Mouse (Mus musculus): ENCODE data around the gene Depdc5. TPM values are rescaled to one million over a fixed set of nuclear protein-coding genes. Genes with fewer than 3 reads are reported as not detected.
"Not testable (repeated sequence)": the region's sequence is repeated elsewhere in the genome, so short reads cannot be mapped to it uniquely, and the experiment has no call there.

The Depdc5 gene
- total RNA-seq (2021) = 10 to 100 TPM; 22.1 to 30.9 TPM
- long read RNA-seq, experiment 1, partial matches to known transcripts = 1 of 5 reads
- long read RNA-seq, experiment 1, other reads (novel, unspliced or antisense) = 4 of 5 reads
- long read RNA-seq, experiment 2, partial matches to known transcripts = 15 of 19 reads
- long read RNA-seq, experiment 2, other reads (novel, unspliced or antisense) = 4 of 19 reads

DNA sequence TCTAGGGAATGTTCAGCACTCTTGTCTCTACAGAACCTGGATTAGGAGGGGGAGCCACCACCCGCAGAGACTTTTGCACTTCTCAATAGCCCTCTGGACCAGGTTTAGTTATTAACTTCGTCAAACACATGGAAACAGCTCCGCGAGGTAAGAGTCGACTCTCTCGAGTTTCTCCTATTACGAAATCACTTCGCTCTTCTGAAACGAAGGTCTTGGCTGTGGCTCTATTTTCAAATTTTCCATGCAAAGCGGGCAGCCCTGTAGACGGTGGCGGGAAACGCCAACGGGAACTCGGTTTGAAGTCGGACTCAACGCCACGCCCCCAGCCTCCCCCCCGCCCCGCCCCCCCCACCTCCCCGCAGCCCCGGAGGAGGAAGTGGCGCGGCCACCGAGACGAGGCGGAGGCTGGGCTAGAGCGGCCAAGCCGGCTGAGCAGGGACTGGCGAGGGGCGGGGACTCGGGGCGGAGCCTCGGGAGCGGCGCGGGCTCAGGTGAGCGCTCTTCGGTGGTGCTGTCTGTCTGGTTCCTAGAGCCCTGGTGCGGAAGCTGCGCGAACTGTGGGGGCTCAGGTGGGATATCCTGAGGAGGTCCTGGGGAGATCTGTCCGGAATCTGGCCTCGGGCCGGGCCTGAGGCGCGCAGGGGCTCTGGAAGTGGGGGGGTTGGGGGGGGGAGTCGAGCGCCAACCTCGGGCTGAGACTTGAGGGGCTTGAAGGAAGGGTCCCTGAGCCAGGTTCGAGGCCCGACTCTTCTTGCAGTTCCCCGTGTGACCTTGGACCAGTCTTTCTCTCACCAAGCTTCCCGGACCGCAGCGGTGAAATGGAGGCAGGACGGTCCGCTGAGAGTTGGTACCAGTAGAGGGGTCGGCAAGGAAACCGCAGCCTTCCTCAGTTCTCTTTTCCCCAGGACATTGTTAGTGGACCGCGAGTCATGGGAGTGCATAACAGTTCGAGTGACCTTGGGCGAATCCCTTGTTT, at the start of gene Depdc5:
Gene Depdc5 (plus strand): TSS at position 449 of the 976 bp plus-strand sequence.
- peak; percentile 89 to 91 for DNase-seq (ENCODE audit: low spot score in 2 of 2)

DNA sequence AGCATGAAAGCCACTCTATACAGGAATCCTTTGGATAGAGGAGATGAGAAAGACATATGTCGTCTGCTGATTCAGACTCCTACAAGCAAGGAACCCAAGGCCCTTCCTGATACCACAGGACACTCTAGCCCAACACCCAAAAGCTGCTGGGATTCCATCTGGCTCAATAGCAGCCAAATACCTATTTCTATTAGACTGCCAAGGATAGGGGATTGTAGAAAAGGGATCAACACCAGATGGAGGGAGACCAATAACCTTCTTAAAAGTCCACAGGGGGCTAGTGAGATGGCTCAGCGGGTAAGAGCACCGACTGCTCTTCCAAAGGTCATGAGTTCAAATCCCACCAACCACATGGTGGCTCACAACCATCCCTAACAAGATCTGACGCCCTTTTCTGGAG, 48.1 kb upstream of the Depdc5 start:
- no peak for DNase-seq (ENCODE audit: low spot score in 2 of 2)

DNA sequence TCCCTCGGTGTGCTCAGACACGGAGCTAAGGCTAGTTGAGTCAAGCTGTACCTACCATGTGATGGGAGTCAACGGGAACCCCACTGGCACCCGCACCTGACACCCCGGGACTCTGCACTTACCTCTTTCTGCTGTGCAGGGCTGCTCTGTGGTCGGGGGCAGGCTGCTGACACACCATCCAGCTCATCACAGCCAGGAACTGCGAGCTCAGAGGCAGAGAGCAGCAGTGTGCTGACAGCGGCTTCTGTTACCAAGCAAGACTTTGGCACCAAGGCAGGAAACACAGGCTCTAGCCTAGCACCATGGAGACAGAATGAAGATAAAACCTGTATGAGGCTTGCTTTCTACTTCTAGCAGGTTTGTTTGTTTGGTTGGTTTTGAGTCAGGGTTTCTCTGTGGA, 43.0 kb upstream of the Depdc5 start:
- DNase-seq (ENCODE audit: low spot score in 2 of 2) = no peak

DNA sequence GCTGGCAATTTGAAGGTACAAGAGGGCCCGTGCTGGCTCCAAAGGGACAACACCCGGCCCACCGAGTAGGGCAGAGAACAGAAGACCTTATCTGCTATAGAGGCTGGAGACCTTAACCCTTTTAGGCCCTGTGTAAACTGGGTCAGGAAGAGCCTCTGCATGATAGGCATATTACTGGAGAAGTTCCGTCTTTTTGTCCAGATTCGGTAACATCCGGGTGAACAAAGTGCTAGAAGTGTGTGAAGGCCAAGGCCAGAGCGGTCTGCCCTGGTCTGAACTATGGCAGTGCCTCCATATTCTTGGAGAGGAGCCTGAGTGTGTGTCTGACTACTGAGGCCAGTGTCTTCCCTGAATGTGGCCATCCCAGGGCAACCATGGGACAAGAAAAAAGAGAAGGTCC, 36.5 kb upstream of the Depdc5 start, which contains the start of gene Gm20671:
Gene Gm20671 (minus strand): TSS at position 101 of the 400 bp plus-strand sequence.
- peak in 1 of 2 experiments; percentile 10 for DNase-seq (ENCODE audit: low spot score in 2 of 2)

DNA sequence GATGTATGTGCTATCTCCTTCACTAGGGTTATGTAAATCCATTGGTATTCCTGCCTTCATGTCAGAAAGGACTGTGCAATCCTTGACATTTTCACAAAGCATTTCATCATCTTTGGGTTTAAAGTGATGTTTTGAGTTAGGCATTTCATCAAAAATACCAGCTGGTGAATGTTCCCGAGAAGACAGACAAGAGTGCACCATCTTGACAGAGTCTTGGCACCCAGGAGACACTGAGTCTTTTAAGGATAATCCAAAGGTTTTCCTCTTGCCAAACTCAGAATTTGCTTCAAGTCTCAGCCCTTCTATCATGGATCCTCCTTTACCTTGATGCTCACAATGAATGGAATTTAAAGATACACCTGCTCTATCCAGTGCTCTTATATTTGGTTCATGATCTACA, 34.7 kb upstream of the Depdc5 start:
- DNase-seq (ENCODE audit: low spot score in 2 of 2) = not testable (repeated sequence)

DNA sequence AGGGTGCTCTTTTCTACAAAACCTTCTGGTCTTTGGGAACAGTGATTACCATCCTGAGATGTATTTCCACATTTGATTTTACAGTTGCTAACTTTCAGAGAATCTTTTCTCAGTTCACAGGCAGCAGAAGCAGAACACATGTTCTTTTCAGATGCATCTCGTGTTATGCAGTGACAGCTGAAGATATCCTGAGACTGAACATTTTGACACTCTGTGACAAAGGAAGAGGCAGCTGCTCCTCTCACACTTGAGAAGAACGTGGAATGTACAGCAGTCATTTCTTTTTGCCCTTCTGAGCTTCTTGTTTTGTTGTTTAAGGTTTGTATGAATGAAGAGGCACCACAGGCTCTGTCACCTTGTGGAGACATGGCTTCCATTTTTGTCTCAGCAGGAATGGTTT, 33.4 kb upstream of the Depdc5 start:
- DNase-seq (ENCODE audit: low spot score in 2 of 2) = no peak

DNA sequence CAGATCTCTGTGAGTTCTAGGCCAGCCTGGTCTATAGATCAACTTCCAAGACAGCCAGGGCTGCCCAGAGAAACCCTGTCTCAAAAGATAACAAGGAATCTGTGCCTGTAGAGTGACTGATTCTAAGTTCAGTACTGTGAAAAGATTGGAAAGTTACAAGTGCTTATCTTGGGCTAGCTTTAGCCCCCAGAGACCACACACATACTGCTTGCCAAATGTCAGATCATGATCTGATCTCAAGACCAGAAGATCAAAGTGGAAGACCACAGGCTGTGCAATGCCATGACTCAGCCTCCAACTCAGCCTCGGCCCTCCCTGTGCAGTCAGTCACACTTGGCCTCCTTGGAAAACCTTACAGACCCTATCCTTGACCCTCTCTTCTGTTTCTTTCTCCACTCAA, 29.0 kb upstream of the Depdc5 start:
- DNase-seq (ENCODE audit: low spot score in 2 of 2) = no peak

DNA sequence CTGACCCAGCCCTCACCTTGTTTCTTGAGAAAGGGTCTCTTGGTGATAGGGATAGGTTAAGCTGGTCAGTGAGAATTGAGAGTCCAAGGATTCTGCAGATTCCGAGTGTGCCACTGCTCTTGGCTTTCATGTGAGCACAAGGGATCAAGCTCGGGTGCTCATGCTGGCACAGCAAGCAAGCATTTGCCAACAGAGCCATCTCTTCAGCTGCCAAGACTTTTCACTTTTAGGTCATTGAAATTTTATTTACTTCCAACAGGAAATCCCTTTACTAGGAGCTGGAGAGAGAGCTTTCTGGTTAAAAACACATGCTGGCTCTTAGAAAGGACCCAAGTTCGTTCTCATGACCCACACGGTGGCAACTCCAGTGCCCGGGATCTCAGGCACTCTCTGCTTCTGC, 26.5 kb upstream of the Depdc5 start:
- no peak for DNase-seq (ENCODE audit: low spot score in 2 of 2)

DNA sequence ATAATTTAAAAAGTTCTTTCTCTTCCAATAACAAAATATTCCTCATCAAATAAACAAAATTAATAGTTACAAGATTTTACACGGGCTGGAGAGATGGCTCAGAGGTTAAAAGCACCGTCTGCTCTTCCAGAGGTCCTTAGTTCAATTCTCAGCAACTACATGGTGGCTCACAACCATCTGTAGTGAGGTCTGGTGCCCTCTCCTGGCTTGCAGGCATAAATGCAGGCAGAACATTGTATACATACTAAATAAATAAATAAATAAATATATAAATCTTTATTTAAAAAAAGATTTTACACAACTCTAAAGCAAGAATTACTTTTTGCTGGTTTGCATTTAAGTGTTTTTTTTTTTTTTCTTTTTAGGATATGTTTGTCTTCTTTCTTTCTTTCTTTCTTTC, 23.5 kb upstream of the Depdc5 start:
- no peak for DNase-seq (ENCODE audit: low spot score in 2 of 2)

DNA sequence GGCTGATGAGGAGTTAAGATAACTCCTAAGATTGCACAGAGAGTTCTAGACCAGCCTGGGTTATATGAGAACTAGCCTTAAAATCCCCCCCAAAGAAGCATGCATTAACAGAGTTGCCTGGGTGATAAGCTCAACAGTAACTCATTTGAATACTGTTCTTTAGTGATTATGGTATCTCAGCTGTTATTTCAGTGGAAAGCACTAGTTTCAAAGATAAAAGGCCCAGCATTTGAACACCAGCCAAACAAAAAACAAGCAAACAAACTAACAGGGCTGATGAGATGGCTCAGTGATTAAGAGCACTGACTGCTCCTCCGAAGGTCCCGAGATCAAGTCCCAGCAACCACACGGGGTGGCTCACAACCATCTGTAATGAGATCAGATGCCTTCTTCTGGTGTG, 14.3 kb upstream of the Depdc5 start:
- DNase-seq (ENCODE audit: low spot score in 2 of 2) = no peak

DNA sequence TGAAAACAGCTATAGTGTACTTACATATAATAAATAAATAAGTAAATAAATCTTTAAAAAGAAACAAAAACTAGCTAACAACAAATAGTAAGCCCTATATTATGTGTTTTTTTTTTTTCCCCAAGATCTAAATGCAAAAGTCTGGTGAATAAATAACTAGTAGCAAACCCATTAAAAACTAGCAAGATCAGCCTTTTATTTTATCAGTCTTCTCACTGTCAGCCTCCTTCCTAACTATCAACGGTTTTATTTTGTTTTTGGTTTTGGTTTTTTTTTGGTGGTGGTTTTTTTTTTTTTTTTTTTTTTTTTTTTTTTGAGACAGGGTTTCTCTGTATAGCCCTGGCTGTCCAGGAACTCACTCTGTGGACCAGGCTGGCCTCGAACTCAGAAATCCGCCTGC, 13.9 kb upstream of the Depdc5 start:
- DNase-seq (ENCODE audit: low spot score in 2 of 2) = not testable (repeated sequence)

DNA sequence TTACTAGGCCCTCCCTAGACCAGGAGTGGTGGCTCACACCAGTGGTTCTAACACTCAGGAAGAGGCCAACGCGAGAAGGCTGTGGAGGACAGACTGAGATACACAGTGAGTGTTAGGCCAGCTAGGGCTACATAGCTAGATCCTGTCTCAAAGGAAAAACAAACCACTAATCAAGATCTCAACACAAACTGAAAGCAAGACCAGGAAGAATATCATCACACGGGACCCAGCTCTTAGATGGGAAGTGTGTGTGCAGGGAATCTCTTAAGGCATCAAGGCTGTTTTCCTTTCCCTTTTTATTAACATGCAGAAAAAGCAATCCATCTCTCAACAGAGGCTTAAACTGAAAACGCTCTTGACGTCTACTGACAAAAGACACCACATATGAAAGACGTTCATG, 11.5 kb upstream of the Depdc5 start:
- DNase-seq (ENCODE audit: low spot score in 2 of 2) = no peak

DNA sequence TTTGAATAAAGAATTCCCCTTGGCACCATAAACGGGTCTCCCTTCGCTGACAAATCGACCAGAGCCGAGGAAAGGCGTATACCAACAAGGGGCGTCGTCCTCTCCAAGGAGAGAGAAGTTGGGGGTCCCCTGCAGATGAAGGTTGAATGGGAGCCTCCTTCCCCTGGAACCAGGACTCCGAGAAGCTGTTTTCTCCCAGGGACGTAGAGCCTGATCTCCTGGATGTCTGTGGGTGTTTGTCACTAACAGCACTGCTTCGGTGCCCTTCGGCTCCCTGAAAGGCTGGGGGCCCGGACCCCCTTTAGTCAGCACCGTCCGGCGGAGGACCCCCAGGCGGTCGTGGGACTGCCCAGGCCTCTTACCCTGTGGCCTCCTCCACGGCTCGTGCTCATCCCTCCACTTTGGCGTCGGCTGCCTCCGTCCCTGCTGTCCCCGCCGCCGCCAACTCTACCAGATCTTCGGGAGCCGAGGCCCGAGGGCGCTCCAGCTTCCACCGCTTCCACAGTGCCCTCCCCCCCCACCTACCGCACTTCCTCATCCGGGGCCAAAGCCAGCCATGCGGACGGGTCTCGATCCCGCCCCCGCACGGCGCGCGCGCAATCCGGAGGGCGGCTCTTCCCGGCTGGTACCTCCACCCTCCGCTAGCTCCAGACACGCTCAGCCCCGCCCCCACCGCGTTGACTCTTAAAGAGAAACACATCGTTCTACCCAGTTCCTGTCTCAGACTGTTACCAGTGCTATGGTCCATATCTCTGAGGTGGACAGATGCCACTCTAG, 9.6 kb upstream of the Depdc5 start, which contains the start of gene Prr14l:
Gene Prr14l (minus strand): TSS at position 526 of the 777 bp plus-strand sequence.
- peak; percentile 99 to 100 for DNase-seq (ENCODE audit: low spot score in 2 of 2)

DNA sequence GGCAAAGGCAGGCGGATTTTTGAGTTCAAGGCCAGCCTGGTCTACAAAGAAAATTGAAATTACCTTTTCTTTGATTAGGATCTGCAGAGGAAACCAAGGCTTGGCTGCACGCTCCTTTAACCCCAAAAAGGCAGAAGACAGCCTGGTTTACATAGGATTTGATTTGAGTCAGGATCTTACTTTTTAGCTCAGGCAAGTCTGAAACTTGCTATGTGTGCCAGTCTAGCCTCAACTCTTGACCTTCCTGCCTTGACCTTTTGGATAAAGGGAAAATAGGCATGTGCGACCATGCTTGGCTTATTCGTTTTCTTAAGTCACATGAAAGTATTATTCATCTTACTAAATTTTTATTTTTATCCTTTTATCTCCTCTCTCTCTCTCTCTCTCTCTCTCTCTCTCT, 8.7 kb upstream of the Depdc5 start:
- no peak for DNase-seq (ENCODE audit: low spot score in 2 of 2)

DNA sequence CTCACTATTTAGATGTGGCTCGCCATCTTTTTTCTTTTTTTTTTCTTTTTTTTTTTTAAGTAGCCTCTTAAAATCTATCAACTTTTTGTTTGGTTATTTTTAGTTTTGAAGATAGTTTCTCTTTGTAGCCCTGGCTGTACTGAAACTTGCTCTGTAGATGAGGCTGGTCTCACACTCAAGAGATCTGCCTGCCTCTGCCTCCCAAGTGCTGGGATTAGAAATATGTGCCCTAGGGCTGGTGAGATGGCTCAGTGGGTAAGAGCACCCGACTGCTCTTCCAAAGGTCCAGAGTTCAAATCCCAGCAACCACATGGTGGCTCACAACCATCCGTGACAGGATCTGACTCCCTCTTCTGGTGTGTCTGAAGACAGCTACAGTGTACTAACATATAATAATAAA, 8.2 kb upstream of the Depdc5 start:
- not testable (repeated sequence) for DNase-seq (ENCODE audit: low spot score in 2 of 2)

DNA sequence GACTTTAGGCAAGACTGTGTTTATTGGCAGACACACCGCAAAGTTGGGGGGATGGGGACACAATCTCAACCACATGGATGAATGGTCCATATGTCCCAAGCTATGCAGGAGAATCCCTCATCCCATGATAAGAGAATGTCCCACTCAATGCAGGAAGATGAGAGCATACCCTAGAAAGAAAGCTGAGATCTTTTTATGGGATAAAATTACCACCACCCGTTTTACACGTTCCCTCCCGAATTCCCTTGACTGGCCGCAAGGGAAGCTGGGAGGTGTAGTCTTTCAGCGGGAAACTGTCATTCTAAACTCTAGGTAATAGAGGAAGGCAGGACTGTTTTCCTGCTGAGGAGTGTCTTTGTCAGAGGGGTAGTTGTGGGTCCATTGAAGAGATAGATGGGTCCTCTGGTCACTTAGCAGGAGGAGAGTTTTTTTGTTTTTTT, 5.7 kb upstream of the Depdc5 start:
- DNase-seq (ENCODE audit: low spot score in 2 of 2) = peak in 1 of 2 experiments; percentile 31

DNA sequence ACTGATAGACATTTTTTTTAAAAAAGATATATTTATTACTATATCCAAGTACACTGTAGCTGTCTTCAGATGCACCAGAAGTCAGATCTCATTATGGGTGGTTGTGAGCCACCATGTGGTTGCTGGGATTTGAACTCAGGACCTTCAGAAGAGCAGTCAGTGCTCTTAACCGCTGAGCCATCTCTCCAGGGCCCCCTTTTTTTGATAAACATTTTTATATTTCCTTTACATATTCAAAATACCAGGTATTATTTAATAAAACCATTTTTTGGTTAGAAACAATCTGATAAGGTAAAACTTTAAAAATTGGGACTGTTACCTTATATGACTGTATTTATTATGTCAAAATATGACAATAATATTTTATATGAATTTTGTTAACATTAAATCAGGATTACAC, 2.4 kb upstream of the Depdc5 start:
- DNase-seq (ENCODE audit: low spot score in 2 of 2) = no peak

DNA sequence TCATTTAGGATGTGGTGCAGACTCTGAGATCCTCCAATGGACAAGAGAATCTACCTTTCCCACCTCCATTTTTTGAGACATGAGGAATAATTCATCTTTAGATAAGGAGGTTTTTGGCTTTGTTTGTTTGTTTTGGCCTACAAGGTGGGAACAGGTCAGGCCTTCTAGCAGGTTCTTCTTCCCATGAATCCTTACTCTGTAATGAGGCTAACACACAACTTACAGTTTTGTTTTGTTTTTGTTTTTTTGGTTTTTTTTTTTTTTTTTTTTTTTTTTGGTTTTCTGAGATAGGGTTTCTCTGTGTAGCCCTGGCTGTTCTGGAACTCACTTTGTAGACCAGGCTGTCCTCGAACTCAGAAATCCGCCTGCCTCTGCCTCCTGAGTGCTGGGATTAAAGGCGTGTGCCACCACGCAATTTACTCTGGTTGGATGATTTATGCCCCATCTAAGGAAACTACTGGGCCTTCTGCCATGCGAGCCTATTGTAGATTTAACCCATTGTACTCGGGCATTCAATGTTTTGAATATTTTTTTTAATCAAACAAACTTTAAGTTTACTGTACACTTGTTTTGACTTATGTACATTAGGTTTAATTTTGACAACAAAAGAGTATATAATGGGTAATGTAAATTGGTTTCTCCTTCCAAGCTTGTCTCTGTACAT, 900 bp upstream of the Depdc5 start:
- no peak for DNase-seq (ENCODE audit: low spot score in 2 of 2)

DNA sequence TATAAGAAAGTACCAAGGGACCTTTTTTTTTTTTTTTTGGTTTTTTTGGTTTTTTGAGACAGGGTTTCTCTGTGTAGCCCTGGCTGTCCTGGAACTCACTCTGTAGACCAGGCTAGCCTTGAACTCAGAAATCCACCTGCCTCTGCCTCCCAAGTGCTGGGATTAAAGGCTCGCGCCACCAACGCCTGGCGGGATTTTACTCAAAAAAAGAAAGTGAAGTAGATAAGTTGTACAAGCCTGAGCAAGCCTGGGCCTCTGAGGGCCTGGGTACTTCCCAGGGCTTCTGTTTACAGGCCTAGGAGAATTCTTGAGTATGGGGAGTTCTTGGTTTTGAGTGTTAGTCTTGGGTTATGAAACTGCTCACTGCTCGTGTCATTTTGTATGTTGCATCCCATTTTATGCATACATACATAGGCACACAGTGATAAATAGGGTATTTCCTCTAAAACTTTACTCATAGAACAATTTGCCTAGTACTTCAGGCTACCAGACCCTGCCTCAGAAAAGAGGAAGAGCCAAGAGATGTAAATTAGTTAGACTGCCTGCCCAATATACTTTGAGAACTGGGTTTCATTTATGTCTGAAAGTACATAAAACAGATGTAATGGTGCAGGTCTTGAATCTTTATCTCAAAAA, 6.0 kb downstream of the Depdc5 start:
- no peak for DNase-seq (ENCODE audit: low spot score in 2 of 2)

DNA sequence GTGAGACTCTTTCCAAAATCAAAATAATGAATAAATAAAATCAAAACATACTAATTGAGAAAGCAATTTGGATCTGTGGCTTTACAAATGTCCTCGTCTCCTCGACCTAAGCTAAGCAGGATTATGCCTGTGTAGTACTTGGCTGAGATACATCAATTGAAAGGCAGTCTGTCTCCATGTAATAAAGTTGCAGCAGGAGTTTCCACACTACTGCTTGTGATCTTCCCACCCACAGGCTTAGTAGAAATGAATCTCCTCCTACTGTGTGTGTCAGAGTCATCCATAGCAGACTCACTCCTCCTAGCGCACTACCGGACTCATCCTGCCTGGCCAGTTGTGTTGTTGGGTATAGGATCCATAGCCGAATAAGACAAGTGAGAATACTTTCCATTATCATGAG, 8.8 kb downstream of the Depdc5 start:
- no peak for DNase-seq (ENCODE audit: low spot score in 2 of 2)
